27 mouse cellular contexts compared by ENCODE assay signal in the genomic region with DNA sequence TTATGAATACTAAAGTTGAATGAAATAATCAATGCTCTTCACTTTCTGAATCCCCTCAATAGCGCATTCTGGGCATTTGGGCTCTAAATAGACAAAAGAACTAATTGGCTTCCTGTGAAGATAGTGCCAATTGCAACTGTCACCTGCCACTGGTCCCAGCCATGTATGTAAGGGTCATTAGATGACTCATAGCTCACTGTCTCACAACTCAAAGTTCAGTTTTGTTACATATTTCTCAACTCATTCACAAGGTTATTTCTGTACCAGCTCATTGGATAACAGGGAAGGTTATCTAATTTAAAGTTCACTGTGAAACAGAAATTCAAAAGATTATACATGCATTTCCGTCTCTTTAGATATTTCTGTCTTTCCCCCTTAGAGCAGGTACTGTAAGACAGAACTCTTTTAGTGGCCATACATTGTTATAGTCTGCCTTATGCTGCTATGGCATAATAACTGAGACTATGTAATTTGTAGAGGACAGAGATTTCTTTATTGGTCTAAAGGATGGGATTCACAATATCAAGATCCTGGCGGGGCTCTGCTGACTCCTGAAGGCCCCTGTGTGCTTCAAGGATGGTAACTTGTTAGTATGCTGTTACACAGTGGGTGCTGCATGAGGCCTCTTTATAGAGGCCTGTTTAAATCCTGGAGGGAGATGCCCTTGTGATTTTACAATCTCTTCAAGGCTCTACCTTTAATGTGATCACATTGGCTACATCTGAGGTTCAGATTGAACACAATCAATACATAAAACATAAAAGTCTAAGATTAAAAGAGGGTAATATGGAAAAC.
A peak's percentile ranks its signal among the peaks of the same experiment; 100 is the strongest.
DNase-seq lines count a peak whose midpoint lies in the region; ATAC-seq and TF ChIP-seq lines count a peak whose summit lies in the region.
"Had no signal": no experiment of that assay in that cellular context is flagged by ENCODE, and none has a peak within 500 bp of the region (broad histone marks: within the 10 kb centered on the region; RNA-seq: fewer than 3 reads in every experiment).

No protein-coding gene starts in this region.

- H3K36me3 ChIP-seq in intestine, postnatal 0 days (ENCODE audit: control insufficient read depth, insufficient read depth) = no peaks in the 10 kb centered on the region
- H3K36me3 ChIP-seq in embryonic facial prominence, embryonic 10.5 days (replicated peaks) = no peaks in the 10 kb centered on the region
- H3K36me3 ChIP-seq: embryonic facial prominence, embryonic 13.5 days; forebrain, embryonic 12.5 days; forebrain, embryonic 15.5 days; hindbrain, embryonic 10.5 days; hindbrain, embryonic 13.5 days had no signal

- WGBS in intestine, postnatal 0 days = 44% methylated on average over 3 of the region's 3 CpGs
- 86% methylated on average over 3 of the region's 3 CpGs for WGBS in embryonic facial prominence, embryonic 10.5 days

- ATAC-seq in intestine, postnatal 0 days = peak; percentile 87
- ATAC-seq: activated CD4-positive, CD25-positive, alpha-beta regulatory T cell, adult 4 months; CD4-positive, CD25-positive, alpha-beta regulatory T cell, adult 4 months; forebrain, embryonic 15.5 days; hindbrain, embryonic 16.5 days had no signal

- no peaks in the 10 kb centered on the region for H3K27me3 ChIP-seq in intestine, postnatal 0 days (replicated peaks; ENCODE audit: control insufficient read depth, insufficient read depth, low read length)
- no peaks in the 10 kb centered on the region for H3K27me3 ChIP-seq in embryonic facial prominence, embryonic 10.5 days (replicated peaks; ENCODE audit: low read depth, poor library complexity, severe bottlenecking)
- H3K27me3 ChIP-seq: embryonic facial prominence, embryonic 13.5 days; forebrain, embryonic 12.5 days; forebrain, embryonic 15.5 days; hindbrain, embryonic 13.5 days had no signal

- TF ChIP-seq POLR2A in brain, embryonic 14.5 days (IDR thresholded peaks at IDR 0.05; ENCODE audit: borderline replicate concordance, extremely low read depth, insufficient read depth, insufficient read length, poor library complexity, severe bottlenecking) = no peak

- no peak overlapping the region for H3K4me3 ChIP-seq in intestine, postnatal 0 days (ENCODE audit: low read depth, low read length)
- H3K4me3 ChIP-seq in embryonic facial prominence, embryonic 10.5 days = no peak overlapping the region
- H3K4me3 ChIP-seq: embryonic facial prominence, embryonic 13.5 days; erythroblast, embryonic 14.5 days; forebrain, embryonic 12.5 days; forebrain, embryonic 15.5 days; hindbrain, embryonic 10.5 days; hindbrain, embryonic 13.5 days had no signal

- DNase-seq in heart, adult 11 months = peak; percentile 30
- no peak for DNase-seq in heart, postnatal 25 days (ENCODE audit: low spot score)
- peak; percentile 51 for DNase-seq in 416B (ENCODE audit: low read depth)
- DNase-seq in brain, embryonic 14.5 days (ENCODE audit: low read depth) = peak; percentile 11
- DNase-seq in left cerebral cortex, postnatal 10 days (ENCODE audit: extremely low spot score in 1 of 2, low spot score in 2 of 2) = no peak
- DNase-seq in embryonic facial prominence, embryonic 10.5 days (ENCODE audit: low spot score) = no peak
- DNase-seq in thymus, postnatal 25 days = no peak
- DNase-seq: adrenal gland, adult 8-10 months; adrenal gland, postnatal 25 days; B cell, adult 2 months; cerebellum, adult 18-20 months; cerebellum, adult 9-10 months; cerebellum, postnatal 25 days; gastrocnemius, postnatal 10 days; gastrocnemius, postnatal 36 days; heart, postnatal 36 days had no signal

- peaks cover 18% of the 10 kb centered on the region for H3K4me1 ChIP-seq in intestine, postnatal 0 days (replicated peaks; ENCODE audit: control insufficient read depth, insufficient read depth, low read length)
- H3K4me1 ChIP-seq in embryonic facial prominence, embryonic 10.5 days = peaks cover 14% of the 10 kb centered on the region
- H3K4me1 ChIP-seq: hindbrain, embryonic 10.5 days had no signal

- H3K9ac ChIP-seq in intestine, postnatal 0 days (ENCODE audit: low read depth, low read length) = no peak overlapping the region
- H3K9ac ChIP-seq: embryonic facial prominence, embryonic 13.5 days; forebrain, embryonic 12.5 days; forebrain, embryonic 15.5 days; hindbrain, embryonic 13.5 days had no signal

- TF ChIP-seq CTCF in brain, embryonic 14.5 days (IDR thresholded peaks at IDR 0.05; ENCODE audit: borderline replicate concordance, extremely low read depth, insufficient read depth, insufficient read length) = no peak
- no peak for TF ChIP-seq CTCF in intestine, postnatal 0 days (IDR thresholded peaks at IDR 0.05; ENCODE audit: low read depth)

- H3K9me3 ChIP-seq in intestine, postnatal 0 days (ENCODE audit: control insufficient read depth) = no peaks in the 10 kb centered on the region
- H3K9me3 ChIP-seq in embryonic facial prominence, embryonic 10.5 days = no peaks in the 10 kb centered on the region
- H3K9me3 ChIP-seq: embryonic facial prominence, embryonic 13.5 days; forebrain, embryonic 12.5 days; forebrain, embryonic 15.5 days; hindbrain, embryonic 10.5 days; hindbrain, embryonic 13.5 days had no signal

- intact Hi-C loops in heart, postnatal 25 days (cut with DNase I) = no loop called here
- intact Hi-C loops in left cerebral cortex, postnatal 10 days (cut with DNase I) = no loop called here

- peak overlapping the region; percentile 80 for H3K27ac ChIP-seq in intestine, postnatal 0 days (ENCODE audit: low read depth, low read length)
- H3K27ac ChIP-seq in embryonic facial prominence, embryonic 10.5 days (replicated peaks) = no peak overlapping the region
- H3K27ac ChIP-seq: embryonic facial prominence, embryonic 13.5 days; forebrain, embryonic 12.5 days; forebrain, embryonic 15.5 days; hindbrain, embryonic 10.5 days; hindbrain, embryonic 13.5 days had no signal

- peak overlapping the region; percentile 18 for H3K4me2 ChIP-seq in intestine, postnatal 0 days (replicated peaks; ENCODE audit: low read depth)
- H3K4me2 ChIP-seq: embryonic facial prominence, embryonic 13.5 days; forebrain, embryonic 12.5 days; forebrain, embryonic 15.5 days; heart, embryonic 11.5 days; hindbrain, embryonic 13.5 days had no signal

Comparison
In these comparisons a context has a peak if more than half of its experiments do, and no peak if none do; other contexts are left out.
1. DNase-seq: peak in heart, adult 11 months (single experiment), 416B (single experiment) and brain, embryonic 14.5 days (single experiment); none in heart, postnatal 25 days (single experiment), left cerebral cortex, postnatal 10 days (0 of 2), embryonic facial prominence, embryonic 10.5 days (single experiment) and thymus, postnatal 25 days (single experiment).